Mouse (Mus musculus): Measurements from ENCODE around the gene Rtl10.
"Not testable (repeated sequence)": the region's sequence is repeated elsewhere in the genome, so short reads cannot be mapped to it uniquely, and the experiment has no call there.

Rtl10 gene

DNA sequence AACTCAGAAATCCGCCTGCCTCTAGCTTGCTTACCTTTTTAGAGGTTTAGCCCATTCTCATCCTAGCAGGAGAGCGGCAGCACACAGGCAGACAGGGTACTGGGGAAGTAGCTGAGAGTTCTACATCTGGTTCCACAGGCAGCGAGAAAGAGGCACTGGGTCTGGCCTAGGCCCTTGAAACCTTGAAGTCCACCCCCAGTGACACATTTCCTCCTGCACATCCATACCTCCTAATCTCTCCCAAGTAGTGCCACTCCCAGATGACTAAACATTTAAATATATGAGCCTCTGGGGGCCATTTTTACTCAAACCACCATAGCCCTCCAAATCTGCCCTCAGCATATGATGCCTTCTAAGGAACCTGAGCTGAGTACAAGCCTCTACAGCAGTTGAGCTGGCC is 16.3 kb upstream of the Rtl10 start:
- no peak for DNase-seq (ENCODE audit: low read depth, low spot score)

DNA sequence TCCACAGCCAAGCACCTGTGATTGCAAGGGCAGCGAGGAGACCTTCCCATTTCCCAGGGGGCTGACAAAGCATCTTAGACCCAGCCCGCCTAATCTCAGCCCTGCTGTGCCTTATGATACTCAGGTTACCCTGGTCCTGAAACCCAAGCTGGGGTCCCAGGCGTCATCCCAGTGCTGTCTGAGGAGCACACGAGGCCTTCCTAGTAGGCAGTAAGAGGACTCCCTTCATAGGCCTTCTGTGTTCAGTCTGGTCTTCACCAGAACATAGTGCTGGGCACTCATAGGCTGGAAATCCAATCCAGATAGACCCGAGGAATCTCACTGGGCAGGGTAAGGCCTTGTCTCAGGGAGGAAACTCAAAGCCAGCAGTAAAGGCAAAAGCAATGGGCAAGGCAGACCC is 14.9 kb upstream of the Rtl10 start:
- DNase-seq (ENCODE audit: low read depth, low spot score): no peak

DNA sequence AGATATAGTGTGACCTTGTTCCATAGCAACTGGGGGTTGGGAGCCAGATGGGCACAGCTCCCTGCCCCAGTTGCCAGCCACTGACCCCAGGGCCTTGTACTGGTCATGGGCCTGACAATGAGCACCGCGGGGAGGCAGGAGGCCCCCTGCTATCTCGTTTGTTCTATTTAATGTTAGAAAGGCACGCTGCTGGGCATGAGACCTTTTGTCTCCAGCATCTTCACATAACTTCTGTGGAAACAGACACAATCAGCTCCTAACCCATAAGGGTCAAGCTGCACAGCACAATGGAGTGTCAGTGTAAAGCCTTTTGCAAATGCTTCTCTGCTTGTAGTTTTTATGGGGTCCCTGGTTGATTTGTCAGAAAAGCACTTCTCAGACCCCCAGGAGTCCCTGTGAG is 14.3 kb upstream of the Rtl10 start:
- DNase-seq (ENCODE audit: low read depth, low spot score): no peak

DNA sequence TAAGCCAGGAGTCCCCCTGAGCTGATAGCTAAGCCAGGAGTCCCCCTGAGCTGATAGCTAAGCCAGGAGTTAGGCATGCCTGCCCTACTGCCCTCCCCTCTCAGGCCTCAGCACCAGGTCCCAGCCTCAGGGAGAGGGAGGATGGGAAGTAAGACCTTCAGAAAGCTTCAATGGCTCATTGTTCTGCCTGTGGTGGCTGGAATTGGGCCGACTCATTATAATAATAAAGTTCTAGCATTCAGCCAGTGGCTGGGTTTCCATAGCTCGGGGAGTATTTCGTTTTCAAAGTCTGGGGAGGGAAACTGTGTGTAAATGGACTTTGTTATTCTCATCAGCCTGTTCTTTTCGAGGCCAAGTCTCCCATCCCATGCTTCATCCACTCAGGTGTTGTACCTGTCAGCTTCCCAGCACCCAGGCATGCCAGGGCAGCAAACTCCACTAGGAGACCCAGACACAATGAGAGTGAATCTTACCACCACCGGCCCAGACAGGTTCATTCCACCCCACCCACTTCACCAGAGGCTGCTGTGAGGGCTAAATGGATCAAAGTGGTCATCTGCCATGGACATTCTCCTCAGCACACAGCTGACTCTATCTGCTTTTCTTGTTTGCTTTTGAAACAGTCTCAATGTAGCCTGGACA is 13.8 kb upstream of the Rtl10 start:
- peak; percentile 43 for DNase-seq (ENCODE audit: low read depth, low spot score)

DNA sequence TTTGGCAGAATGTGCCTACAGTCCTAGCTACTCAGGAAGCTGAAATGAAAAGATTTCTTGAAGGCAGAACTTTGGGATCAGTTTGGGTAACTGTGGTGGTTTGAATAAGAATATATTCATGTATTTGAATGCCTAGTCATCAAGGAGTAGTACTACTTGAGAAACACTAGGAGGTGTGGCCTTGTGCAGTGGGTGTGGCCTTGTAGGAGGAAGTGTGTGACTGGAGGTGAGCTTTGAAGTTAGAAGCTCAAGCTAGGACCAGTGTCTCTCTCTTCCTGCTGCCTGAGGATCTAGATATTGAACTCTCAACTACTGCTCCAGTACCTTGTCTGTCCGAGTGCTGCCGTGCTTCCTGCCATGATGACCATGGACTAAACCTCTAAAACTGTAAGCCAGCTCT is 12.6 kb upstream of the Rtl10 start:
- peak; percentile 85 for DNase-seq (ENCODE audit: low read depth, low spot score)

DNA sequence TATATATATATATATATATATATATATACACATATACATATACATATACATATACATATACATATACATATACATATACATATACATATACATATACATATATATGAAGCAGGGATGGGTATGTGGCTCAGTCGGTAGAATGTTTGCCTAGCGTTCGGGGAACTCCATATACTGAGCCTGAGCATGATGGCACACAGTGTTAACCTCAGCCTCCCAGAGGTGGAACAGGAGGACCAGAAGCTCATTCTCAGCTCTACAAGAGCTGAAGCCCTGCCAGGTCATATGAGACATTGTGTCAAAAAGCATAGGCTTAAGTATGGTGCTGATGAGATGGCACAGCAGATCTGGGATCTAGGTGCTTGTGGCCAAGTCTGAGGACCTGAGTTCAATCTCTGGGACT is 8.4 kb upstream of the Rtl10 start:
- DNase-seq (ENCODE audit: low read depth, low spot score): no peak

DNA sequence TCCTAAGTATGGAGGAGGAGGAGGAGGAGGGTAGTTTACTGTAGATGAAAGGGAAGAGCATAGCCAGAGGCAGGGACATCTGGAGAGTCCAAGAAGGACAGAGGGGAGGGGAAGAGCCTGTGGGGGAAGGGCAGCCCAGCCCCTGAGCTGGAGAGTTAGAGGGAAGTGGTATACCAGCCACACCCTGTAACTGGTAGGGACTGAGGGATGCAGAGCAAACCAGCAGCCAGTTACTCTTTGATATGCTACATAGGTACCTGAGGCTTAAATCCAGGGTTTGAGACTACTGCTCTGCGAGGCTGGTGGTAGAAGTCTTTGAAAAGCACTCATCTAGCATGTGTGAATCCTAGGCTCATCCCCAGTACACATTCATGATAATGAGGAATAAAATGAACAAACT is 7.8 kb upstream of the Rtl10 start:
- DNase-seq (ENCODE audit: low read depth, low spot score): no peak

DNA sequence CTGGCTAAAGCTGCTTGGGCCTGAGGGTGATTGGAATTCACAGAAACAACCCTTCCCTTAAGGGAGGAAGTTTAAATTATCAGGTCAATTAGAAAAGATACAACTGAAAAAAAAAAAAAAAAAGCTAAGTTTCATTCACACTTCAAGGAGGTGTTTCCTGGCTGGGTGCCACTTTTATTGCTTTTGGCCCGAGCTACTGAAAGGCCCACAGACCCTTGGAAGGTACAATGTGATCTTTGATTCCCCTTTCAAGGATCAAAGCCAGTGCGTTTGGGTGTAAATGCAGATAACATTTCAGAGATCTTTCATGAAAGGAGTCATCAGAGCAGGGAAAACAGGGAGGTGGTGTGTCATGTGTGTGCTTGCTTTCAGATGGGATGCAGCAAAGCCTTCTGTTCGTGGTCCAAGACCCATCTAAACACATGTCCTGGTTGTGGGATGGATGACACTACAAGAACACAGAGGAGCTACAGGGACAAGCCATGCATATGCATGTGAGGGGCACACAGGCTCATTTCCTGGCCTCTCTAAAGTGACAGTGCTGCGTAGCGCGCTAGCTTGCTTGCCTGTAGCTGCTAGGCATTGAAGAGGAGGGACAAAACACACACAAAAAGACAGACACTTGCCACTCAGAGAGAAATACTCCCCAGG is 711 bp upstream of the Rtl10 start:
- DNase-seq (ENCODE audit: low read depth, low spot score): no peak

DNA sequence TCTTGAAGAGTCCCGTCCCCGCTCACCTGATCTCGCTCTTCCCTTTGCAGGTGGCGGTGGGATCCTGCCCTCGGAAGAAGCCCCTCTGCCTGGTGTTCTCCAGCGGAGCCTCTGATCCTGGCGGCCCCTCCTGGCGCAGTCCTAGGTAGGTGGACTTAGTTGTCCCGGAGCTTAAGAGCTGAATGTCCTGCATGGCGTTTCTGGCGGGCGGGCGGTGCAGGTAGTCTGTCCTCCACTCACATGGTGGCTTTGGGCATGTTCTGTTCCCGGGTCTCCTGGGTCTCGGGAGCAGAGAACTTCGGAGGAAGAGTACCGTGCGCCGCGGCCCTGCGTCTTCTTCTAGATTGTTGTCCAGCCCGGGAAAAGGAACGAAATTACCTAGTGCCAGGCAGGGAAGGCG is 295 bp downstream of the Rtl10 start:
- DNase-seq (ENCODE audit: low read depth, low spot score): no peak

DNA sequence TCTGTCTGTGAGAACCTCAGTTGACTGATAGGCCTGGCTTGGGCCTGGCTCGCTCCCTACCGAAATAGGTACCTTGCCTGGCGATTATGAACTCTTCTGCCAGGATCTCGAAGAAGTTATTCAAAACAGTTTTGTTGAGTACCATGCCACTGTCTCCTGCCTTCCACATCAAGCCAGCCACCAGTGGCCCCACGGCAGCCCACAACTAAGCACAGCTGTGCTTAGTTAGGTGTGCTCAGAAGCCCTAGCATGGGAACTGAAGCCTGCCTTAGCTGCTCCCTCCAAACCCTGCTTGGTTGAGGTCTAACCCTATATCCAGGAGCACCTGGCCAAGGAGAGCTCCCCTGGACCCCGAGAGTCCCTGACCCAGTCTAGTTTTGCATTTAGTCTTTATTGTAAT is 2.8 kb downstream of the Rtl10 start:
- no peak for DNase-seq (ENCODE audit: low read depth, low spot score)

DNA sequence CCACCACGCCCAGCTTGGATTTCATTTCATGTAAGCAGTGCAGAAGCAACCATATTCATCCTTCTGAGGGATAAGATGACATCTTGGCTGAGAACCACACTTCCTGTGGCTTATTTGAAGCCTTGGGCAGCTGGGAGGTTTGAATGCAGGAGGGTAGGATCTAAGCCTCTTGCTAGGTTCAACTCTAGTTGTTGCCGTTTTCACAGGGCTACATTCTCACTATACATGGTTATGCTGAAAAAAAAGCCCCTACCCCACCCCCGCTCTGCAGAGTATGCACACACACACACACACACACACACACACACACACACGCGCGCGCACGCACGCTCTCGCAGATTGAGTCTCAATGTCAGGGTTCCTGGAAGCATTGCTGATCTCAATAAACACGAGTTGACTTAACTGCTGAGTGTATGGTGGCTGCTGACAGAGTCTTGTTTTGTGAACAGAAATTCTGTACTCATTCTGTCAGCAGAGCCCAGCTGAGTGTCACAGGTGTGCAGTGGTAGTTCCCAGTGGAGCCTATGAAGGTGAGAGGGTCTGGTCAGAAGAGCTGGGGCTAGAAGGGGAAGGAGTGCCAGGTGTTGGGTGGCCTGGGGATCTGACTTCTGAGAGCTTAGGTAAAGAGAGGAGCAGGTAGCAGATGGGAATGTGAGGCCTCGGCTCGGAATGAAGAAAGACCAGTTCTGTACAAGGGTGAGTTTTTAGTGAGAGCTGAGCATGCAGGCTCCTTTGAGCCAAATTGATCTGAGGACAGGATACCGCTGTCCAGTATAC is 5.1 kb downstream of the Rtl10 start:
- DNase-seq (ENCODE audit: low read depth, low spot score): no peak

DNA sequence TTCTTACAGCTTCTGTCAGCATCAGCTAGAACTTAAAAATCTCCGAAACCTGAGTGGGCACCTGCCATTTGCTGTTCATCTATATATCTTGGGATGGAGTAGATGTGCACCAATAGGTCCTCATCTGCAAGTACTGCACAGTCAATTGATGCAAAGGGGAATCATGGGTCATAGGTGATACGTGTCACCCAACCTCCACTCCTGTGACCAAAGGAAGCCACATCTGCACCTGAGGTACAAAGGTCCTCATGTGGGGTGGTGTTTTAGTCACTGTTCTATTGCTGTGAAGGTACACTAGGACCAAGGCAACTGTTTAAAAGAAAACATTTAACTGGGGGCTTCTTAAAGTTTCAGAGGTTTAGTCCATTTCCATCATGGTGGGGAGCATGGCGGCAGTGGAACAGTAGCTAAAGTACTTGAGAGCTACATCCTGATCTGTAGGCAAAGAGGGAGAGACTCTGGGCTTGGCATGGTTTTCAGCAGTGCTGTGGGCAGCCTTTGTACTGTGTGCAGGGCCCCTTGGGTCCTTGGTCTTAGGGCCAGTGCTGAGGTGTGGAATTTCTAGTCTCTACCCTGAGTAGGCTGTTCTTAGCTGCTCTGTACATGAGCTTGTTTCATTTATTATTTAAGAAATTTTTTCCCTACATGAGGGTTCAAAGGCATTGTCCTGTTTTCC is 8.0 kb downstream of the Rtl10 start:
- DNase-seq (ENCODE audit: low read depth, low spot score): no peak

DNA sequence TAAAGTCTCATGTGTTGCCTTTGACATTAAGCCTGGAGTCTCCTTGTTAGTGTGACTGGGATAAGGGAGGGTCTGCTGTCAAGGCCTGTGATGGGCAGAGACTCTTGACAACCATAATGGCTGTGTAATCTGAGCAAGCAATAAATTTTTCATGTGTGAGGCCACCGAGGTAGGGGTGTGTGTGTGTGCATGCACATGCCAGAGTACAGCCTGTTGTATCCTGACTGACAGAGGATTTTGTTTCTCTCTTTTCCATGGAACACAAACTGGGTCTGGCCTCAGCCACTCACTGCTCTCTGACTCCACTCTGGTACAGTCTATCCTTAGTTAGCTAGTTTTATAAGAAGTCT is 8.5 kb downstream of the Rtl10 start:
- no peak for DNase-seq (ENCODE audit: low read depth, low spot score)

DNA sequence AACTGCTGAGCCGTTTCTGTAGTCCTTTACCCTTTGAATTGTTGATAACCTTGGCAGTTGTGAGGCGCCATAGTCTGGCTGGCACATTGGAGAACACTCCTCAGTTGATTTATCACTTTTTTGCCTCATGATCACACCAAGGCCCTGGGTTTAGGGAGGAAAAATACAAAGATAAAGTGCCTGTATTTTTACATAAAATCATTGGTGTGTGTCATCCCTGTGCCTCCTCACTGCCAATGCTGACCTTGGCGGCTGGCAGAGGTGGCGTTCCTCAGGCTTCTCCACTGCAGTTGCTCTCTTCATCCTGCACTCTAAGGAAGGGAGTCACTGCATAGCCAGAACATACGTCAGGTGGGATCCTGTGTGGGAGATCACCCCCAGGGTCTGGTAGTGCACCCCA is 13.0 kb downstream of the Rtl10 start:
- no peak for DNase-seq (ENCODE audit: low read depth, low spot score)

DNA sequence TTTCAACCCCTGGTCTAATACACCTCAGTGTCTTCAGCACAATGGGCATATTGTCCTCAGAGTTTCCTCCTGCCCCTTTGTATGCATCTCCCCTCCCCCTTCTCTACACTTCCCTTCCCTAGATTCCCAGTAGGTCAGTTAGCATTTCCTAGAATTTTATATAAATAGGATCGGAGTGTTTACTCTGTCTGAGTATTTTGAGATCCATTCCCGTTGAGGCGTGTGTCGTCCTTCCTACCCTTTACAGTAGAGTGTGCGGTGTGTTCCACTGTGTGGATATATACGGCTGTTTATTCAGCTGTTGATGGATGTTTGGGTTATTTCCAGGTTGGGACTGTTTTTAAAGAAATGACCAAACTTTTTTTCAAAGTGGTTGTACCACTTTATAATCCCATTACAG is 14.8 kb downstream of the Rtl10 start:
- no peak for DNase-seq (ENCODE audit: low read depth, low spot score)

DNA sequence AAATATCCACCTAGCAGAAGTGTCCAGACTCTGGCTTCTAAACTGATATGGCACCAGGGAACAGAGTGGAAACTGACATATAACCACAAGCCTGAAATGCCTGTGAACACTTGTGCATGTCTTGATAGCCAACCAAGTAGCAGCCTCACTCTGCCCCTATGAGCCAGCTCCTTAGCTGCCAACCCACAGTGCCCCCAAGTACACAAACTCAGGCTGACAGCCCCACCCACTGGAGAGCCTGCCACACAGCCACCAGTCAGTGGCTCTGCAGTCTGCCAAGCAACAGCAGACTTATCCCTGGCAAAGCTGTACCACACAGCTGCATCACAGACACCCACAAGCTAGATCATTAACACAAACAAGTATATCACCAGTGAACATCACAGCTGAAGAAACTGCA is 19.4 kb downstream of the Rtl10 start:
- no peak for DNase-seq (ENCODE audit: low read depth, low spot score)

DNA sequence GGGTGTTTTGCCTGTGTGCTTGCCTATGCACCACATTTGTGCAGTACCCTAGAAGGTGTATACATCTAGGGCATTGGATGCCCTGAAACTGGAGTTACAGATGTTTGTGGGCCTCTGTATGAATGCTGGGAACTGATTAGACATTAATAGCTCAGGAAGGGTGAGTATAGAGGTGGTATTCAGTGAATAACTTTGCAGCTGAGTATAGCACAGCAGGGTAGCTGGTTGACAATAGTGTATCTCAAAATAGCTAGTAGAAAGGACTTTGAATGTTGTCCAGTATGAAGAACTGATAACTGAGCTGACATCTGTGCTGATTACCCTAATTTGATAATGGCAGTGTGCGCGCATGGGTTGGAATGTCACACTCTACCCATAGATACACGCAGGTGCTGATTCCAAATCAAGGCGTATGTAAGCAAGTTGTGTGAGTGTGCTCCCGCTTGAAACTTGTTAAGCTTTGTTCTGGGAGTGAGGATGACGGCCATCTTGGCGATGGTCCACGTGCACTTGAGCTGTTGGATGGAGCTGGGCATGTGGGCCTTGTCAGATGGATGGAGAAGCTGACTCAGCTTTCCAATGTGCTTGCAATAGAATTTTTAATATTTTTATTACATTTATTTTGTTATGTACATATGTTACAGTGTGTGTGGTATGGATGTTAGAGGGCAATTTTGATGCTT is 25.0 kb downstream of the Rtl10 start:
- no peak for DNase-seq (ENCODE audit: low read depth, low spot score)

DNA sequence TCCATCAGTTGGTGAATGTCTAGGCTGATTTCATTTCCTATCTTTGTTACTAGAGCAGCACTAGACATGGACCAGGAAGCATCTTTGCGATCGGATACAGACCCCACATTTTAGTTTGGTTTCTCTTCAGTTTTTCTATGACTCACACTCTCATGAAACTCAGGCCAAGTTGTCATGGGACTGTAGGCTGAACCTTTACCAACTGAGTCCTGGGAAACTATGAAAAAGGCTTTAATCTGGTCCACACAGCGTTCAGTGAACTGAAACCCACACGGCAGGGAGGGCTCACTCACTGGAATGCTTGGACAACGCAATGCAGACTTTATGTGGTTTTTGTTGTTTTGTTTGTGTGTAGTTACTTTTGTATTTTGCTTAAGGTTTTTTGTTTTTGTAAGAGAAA is 30.0 kb downstream of the Rtl10 start:
- no peak for DNase-seq (ENCODE audit: low read depth, low spot score)

DNA sequence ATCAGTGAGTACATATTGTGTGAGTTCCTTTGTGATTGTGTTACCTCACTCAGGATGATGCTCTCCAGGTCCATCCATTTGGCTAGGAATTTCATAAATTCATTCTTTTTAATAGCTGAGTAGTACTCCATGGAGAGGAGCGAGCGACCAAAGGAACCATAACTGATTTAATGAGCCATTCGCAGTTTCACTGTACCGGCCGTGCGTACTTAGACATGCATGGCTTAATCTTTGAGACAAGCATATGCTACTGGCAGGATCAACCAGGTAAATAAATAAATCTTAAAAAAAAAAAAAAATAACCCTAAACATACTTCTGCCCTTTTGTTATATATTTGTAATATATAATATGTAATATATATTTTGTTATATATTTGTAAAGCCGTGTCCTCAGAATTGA is 34.4 kb downstream of the Rtl10 start:
- not testable (repeated sequence) for DNase-seq (ENCODE audit: low read depth, low spot score)

DNA sequence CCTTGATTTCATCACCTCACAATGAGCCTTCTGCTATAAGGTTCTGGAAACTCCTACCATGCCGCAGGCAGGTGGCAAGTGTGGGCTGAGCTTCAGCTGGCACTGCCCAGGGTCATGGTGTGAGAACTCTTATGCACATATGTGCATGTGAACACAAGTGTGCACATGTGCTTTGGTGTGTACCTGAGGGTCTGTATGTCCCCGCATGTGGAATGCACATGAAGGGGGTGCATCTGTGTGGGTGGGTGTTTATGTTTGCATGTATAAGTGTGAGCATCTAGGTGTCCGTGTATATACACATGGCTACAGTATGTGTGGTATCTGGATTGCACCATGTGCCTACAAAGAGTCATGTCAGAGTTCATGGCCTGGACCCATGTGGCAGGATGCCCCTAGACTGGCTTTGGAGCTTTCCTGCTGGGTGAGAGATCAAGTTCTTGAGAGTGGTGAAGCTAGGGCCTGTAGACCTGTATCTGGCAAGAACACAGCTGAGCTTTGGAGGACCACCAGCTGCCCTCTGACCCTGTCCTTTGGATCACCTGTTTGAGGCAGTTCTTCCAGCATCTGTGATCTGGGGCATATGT is 38.8 kb downstream of the Rtl10 start:
- DNase-seq (ENCODE audit: low read depth, low spot score): no peak

DNA sequence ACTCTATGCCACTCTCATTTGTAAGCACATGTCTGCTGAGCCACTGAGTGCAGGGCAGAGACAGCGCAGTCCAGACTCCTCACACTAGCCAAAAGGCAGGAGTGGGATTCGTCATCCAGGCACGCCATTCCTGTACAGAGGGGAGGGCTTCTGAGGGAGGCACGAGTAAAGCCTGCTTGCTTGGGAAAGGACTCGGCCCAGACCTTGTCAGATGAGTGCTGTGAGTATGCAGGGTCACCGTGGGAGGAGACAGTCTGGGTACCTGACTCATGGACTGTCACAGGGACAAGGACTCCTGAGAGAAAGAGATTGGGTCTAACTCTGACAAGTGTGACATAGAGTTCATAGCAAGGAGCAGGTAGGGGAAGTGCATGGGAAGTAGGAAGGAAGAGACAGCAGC is 40.6 kb downstream of the Rtl10 start:
- no peak for DNase-seq (ENCODE audit: low read depth, low spot score)
